Mouse (Mus musculus) retina, postnatal 7 days (tissue): ENCODE results near the gene C1galt1.
A peak's percentile ranks its signal among the peaks of the same experiment; 100 is the strongest.

Experiments used
- DNase-seq: peaks from one replicate; pipeline ENCODE4 v3.0.0-alpha.2; 2012; ENCODE audit warnings: low read depth, low spot score

The C1galt1 gene

DNA sequence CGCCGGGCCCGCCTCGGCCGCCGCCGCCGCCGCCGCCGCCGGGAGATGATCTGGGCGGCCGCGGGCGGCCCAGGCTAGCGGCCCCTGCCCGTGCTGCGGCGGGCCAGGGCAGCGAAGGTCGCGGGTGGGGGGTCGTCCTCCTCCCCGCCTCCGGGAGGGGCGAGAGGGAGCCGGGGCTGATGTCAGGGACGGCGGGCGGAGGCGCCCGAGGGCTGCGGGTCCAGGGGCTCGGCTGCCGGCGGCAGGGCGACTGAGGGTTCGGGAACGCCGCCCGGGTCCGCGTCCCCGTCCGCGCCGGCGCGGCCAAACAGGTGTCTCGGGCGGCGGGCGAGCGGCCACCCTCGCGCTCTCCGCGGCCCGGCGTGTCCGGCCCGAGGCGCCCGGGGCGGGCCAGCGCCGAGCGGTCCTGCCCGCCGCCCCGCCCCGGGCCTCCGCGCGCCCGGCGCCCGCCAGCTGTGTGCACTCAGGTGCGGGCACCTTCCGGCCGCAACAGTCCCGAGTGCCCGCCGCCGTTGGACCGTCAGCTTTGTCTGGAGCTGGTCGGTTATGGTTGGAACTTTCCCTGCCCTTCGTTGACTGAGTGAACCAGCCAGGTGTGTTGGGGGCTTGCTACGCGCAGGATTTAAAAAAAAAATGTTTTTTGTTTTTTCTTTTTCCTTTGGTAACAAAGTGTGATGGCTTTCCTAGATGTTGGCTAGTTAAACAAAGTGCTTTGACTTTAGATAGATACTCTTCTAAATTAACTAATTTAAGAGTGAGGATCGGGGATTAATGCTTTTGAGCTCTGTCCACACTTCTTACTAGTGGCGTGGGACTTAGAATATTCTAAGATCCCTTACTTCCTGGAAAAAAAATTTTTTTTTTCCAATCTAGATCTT is at the start of gene C1galt1:
Gene C1galt1, plus strand, starts transcription at position 41 of the 878 bp plus-strand sequence.
- DNase-seq, result no peak

GRCm38 (mm10) chr6:7799969-7800368 is 44.7 kb upstream of the C1galt1 start:
- DNase-seq, result no peak

GRCm38 (mm10) chr6:7803765-7804542 is 40.7 kb upstream of the C1galt1 start:
- no peak for DNase-seq

- DNase-seq, result no peak
Observed at GRCm38 (mm10) chr6:7814146-7814545, 30.5 kb upstream of the C1galt1 start.

GRCm38 (mm10) chr6:7816233-7816632 is 28.4 kb upstream of the C1galt1 start:
- DNase-seq, result no peak

GRCm38 (mm10) chr6:7822688-7823087 is 22.0 kb upstream of the C1galt1 start:
- DNase-seq, result no peak

DNA sequence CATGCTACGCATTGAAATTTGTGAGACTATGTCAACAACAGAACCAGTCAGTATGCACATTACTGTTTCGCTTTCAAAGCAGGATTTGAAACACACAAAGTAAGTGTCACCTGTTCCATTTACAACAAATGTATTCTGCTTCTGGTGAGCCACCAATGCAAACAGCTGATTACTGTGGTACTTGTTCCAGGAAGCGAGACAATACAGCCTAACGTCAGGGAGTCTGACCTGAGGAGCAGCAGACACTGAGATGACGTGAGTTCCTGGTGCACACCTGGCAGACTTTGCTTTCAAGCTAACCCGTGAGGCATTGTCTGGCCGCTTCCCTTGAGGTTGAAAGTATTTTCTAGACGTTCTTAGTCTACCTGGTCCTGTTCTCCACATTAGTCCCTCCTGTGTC is 13.8 kb upstream of the C1galt1 start:
- DNase-seq, result no peak

DNA sequence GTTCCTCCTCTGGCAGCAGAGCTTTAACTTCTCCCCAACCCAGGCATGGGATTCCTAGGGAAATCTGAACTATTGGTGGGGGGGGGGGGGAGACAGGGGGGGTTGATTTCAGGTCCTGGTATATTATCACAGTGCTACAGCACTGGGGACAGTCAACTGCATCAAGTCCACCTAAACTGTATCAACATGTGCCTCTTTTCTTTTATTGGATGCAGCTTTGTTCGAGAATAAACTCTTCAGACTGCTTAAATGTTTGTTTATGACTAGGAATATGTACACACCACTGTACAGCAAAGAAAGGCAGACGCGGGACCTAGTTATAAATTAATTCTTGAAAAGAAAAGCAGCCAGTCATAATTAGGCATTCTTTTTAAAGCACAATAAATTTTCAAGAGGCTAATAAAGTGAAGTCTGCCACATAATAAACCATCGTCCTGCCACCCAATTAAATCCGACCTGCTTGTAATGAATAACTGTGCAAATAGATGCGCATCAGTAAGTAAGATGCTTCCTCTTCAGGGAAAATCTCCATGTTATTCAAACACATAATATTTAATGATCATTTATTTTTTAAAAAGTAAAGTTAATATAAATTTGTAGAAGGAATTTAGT is 12.0 kb upstream of the C1galt1 start:
- no peak for DNase-seq

DNA sequence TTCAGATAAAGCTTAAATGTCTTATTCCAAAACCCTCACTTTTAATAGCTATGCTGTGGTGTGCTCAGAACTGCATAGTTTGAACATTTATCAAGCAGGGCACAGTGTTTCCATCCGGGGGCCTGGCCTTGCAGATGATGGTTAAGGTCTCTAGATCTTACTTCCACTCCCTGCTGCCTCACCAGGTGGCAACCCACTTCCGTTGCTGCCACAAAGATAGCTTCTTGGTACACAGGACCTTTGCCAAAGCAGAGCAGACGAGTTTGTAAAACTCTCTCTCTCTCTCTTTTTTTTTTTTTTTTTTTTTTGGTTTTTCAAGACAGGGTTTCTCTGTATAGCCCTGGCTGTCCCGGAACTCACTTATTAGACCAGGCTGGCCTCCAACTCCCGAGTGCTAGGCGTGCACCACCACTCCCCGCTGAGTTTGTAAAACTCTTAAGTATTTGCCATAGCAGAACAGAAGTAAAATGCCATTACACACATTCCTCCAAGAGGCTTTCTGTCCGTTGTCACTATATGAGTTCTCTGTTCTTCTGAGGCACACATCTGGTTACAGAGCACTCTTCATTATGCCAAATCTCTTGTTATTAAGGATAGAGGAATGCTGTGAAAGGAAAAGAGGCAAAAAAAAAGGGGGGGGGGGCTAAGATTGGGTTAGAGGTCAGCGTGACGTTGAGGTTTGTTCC is 773 bp upstream of the C1galt1 start:
- no peak for DNase-seq

DNA sequence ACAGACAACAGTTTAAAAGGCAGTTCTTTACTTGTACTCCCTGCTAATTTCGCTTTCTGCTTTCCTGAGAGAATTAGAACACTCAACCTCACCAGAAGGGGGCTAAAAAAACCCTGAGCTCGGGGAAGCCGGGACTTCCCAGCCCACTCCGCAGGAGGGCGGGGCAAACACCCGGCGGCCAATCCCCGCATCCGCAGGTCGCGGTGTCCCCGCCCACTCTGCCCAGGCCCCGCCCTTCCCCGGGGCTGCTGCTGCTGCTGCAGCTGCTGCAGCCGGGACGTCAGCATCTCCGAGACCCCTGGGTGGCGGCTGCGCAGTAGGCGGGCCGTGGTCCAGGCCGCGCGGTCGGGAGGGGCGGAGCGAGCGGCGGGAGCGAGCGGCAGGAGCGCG is 235 bp upstream of the C1galt1 start:
- DNase-seq, result peak; percentile 90

DNA sequence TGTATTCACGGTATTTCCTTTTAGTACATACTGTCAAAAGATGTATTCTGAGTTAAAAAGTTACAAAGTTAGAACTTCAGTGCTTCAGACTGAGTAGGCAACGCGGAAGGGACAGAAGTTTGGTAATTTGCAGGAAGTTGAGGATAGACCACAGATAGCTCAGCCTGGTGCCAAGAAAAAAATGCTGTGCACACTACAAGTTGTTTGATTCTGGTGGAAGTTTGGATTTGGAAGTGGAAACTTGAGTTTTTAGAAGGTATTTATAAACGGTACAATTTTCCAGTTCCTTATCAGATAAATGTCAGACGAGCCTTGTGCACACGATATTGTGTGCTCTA is 1.0 kb downstream of the C1galt1 start:
- no peak for DNase-seq

GRCm38 (mm10) chr6:7846726-7847439 is 2.2 kb downstream of the C1galt1 start:
- DNase-seq, result no peak

GRCm38 (mm10) chr6:7847890-7848508 is 3.4 kb downstream of the C1galt1 start:
- no peak for DNase-seq

DNA sequence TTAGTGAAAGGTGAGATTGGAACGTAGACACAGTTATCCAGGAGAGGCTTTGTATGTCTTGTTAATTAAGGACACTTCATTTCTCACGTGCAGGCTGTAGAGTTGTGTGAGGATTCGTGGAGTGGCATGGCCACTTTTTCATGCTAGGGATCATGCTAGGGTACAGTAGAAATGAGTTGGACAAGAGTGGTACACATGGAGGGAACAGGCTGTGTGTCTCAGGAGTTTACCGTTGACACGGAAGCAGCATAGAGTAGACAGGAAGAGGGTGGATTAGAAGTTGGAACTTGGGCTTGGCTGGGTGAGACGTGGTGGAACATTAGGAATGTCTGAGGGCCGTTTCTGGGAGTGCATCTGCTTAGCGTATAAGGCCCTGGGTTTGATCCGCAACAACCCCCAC is 4.1 kb downstream of the C1galt1 start:
- DNase-seq, result no peak

GRCm38 (mm10) chr6:7851036-7851435 is 6.4 kb downstream of the C1galt1 start:
- DNase-seq, result no peak

GRCm38 (mm10) chr6:7852919-7853318 is 8.3 kb downstream of the C1galt1 start:
- no peak for DNase-seq

- no peak for DNase-seq
Observed at GRCm38 (mm10) chr6:7853461-7853860, 8.8 kb downstream of the C1galt1 start.

DNA sequence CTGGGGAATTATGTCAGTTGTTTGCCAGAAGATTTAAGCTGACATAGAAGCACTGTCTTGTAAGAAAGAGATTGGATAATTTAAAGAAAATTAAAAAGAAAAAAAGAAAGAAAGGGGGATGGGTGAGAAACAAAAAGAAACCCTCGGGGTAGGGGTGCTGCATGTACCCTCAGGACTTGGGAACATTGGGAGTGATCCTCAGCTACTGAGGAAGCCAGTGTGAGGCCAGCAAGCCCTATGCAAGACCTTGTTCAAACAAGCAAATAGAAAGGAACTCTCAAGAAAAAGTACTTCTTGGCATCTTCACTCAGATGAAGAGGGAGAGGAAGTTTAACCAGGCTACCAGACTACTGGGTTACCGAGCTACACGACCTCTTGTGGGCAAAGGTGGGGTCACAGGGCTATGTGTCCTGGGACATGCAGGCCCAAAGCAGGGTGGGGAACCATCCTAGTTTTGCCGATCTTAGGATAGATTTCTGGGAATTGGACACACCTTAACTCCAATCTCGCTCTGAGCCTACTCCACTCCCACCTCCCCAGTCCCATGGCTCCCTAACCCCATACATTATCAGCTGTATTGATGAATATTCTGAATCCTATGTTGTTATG is 12.1 kb downstream of the C1galt1 start:
- DNase-seq, result no peak

DNA sequence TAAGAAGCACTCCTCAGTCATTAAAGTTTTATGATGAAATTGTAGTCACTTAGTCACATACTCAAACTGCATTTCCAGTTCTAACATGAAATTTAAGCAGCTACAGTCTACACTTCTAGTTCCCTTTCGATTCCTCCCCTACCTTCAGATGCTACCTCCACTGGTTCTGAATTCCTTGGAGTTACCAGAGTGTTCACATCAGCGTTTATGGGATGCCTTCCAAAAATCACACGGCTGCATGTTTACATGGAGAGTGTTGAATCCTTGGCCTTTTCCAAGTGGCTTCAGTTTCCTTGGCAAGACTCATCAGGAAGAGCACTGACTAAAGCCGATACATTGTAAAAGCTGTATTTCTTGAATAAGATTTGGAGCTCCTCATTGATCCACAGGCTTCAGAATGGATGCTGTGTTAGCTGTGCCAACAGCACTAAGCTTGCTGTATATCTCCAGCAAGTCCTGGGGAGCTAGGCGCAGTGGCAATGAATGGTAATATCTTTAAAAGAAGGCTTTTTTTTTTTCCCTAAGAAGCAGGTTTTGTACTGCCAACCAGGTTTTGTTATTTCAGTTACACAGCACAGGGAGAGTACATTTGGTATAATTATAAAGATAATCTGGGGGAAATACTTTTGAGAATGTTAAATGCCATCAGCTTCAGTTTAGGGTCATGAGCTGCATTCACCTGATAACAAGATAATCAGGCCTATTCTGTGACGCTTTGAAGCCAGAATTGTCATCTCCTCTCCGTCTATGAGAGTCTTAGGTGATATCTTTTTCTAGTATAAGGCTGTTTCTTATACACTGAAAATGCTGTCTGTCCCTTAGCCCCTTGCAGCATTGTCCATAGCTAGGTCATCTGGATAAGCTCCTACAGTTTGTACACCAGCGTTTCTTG is 13.0 kb downstream of the C1galt1 start:
- DNase-seq, result no peak
